Mouse (Mus musculus): ENCODE data around the gene Hmgcs2.

- TF ChIP-seq POLR2A (IDR thresholded peaks at IDR 0.05; ENCODE audit: borderline replicate concordance, insufficient read depth, low read length), result no peak
- TF ChIP-seq CTCF (IDR thresholded peaks at IDR 0.05; ENCODE audit: borderline replicate concordance, insufficient read depth, low read depth, low read length), result no peak
Observed at GRCm38 (mm10) chr3:98336661-98337654, 56.7 kb downstream of the Hmgcs2 start.

Data from cerebellum, adult 2 months (tissue).